Mouse (Mus musculus) liver, embryonic 12.5 days (tissue): ENCODE measurements around the gene Aadac. TPM values are rescaled to one million over a fixed set of nuclear protein-coding genes. Genes with fewer than 3 reads are reported as not detected.

ENCODE experiments used
- ATAC-seq: fragments of 200-750 bp; cut with Nextera tagmentation; 2 replicates; pipeline ENCODE4 v1.8.0; 2017; ENCODE audit warnings: moderate number of reproducible peaks, mild to moderate bottlenecking, moderate library complexity
- H3K27ac ChIP-seq: fragments of 300-500 bp; sonication (generic); 2 replicates; pipeline ENCODE4 v1.5.1; 2016; ENCODE audit warnings: mild to moderate bottlenecking
- H3K27me3 ChIP-seq: fragments of 300-500 bp; sonication (generic); replicated peaks from 2 replicates; pipeline ENCODE4 v1.6.1; 2016; ENCODE audit warnings: mild to moderate bottlenecking, moderate library complexity
- H3K36me3 ChIP-seq: fragments of 300-500 bp; sonication (generic); 2 replicates; pipeline ENCODE4 v1.6.1; 2016; ENCODE audit warnings: mild to moderate bottlenecking, moderate library complexity
- H3K4me1 ChIP-seq: fragments of 300-500 bp; sonication (generic); 2 replicates; pipeline ENCODE4 v1.6.1; 2016
- H3K4me2 ChIP-seq: fragments of 300-500 bp; sonication (generic); 2 replicates; pipeline ENCODE4 v1.6.1; 2016; ENCODE audit warnings: mild to moderate bottlenecking, moderate library complexity
- H3K4me3 ChIP-seq: fragments of 300-500 bp; sonication (generic); 2 replicates; pipeline ENCODE4 v1.5.1; 2016; ENCODE audit warnings: mild to moderate bottlenecking, moderate library complexity
- H3K9ac ChIP-seq: fragments of 300-500 bp; sonication (generic); 2 replicates; pipeline ENCODE4 v1.6.1; 2016; ENCODE audit warnings: mild to moderate bottlenecking, moderate library complexity
- H3K9me3 ChIP-seq: fragments of 300-500 bp; sonication (generic); replicated peaks from 2 replicates; pipeline ENCODE4 v1.6.1; 2016; ENCODE audit warnings: mild to moderate bottlenecking, moderate library complexity
- WGBS: fragments of 180-500 bp; shearing (Covaris S2); methylation state at CpG from one replicate; pipeline ENCODE4 v1.1.7; 2016; ENCODE audit not compliant: insufficient replicate concordance; 5-methylcytosine and 5-hydroxymethylcytosine counted together
- polyA plus RNA-seq: library from polyadenylated mRNA; unstranded; fragments of >200 nt; fragmentation: Nextera tagmentation; extraction: Ambion mirVana; gene quantifications from 2 replicates; pipeline ENCODE4 v1.2.1, GENCODE M21; 2016

The Aadac gene
- polyA plus RNA-seq, 1 experiment from 2014 or later: 85.9 TPM

DNA sequence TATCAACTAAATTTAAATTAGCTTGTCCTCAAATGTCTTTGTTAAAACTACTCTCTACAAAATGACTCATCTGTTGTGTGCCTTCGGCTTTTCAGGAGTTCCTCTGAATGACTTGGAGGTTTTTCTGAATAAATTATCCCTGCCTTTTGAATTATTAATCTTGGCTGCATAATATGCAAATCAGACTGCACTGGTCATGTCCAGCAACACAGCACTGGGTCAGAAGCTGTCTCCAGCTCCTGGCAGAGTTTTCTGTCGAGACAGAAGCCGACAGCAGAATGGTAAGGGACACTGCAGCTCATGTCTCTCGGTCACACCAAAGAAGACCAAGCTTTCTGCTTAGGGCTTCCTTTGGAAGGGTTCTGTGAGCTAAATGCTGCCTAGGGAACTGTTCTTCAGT is 56.1 kb downstream of the Aadac start, which contains the start of gene Sucnr1:
Gene Sucnr1 (plus strand): TSS at position 222 of the 400 bp plus-strand sequence.
- 32% methylated on average over 4 of the region's 4 CpGs for WGBS
- no peaks in the 10 kb centered on the region for H3K9me3 ChIP-seq

DNA sequence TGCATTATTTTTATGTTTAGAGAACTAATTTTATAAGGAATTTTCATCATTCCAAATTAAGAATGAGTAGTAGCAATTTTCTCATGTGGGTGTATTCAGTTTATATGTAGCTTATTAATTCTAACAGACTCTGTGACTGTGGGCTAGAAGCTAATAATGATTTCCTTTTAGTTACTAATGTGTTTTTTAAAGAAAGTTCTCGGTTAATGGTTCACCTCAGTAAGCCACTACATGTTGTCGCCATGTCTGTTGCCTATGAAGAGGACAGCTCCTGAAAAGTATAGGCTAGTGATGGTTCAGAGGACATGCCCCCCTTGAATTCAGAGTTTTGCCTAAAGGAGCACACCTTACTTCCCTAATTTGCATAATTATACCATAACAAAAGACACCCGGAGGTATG is 57.2 kb downstream of the Aadac start:
- H3K4me1 ChIP-seq: no peaks in the 10 kb centered on the region
- WGBS: 88% methylated on average over 3 of the region's 3 CpGs
- no peak for ATAC-seq
- no peak overlapping the region for H3K4me2 ChIP-seq
- H3K9me3 ChIP-seq: no peaks in the 10 kb centered on the region
- no peaks in the 10 kb centered on the region for H3K27me3 ChIP-seq
- no peak overlapping the region for H3K27ac ChIP-seq
- H3K4me3 ChIP-seq: no peak overlapping the region
- no peak overlapping the region for H3K9ac ChIP-seq
- no peaks in the 10 kb centered on the region for H3K36me3 ChIP-seq

More for the DNA sequence above, 56.1 kb downstream of the Aadac start, which contains the start of gene Sucnr1:
- no peaks in the 10 kb centered on the region for H3K4me1 ChIP-seq
- no peak within 1 kb of the TSS for H3K4me3 ChIP-seq
- no peaks in the 10 kb centered on the region for H3K36me3 ChIP-seq
- no peak within 1 kb of the TSS for H3K9ac ChIP-seq
- H3K27me3 ChIP-seq: no peaks in the 10 kb centered on the region
- no peak within 1 kb of the TSS for H3K27ac ChIP-seq
- no peak within 1 kb of the TSS for H3K4me2 ChIP-seq
- ATAC-seq: no peak

DNA sequence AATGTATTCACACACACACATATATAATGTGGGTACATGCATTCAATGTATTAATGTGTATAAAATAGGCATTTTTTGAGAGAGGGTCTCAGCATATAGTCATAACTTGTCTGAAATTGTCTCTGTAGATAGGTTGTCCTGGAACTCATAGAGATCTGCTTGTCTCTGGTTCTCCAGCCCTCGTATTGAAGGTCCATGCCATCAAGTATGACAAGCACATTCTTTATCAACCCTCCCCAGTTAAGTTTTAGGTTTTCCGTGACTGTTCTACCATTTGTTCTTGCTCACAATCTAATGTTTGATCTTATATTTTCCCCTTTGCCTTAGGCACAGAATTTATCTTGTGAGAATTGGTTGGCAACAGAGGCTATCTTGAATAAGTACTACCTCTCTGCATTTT is 60.2 kb downstream of the Aadac start:
- Histone ChIP-seq H3K27ac (no peak overlapping the region), H3K4me2 (no peak overlapping the region), H3K9me3 (no peaks in the 10 kb centered on the region), H3K36me3 (no peaks in the 10 kb centered on the region), H3K4me3 (no peak overlapping the region), H3K4me1 (no peaks in the 10 kb centered on the region), H3K27me3 (no peaks in the 10 kb centered on the region), H3K9ac (no peak overlapping the region)
- no peak for ATAC-seq
- 52% methylated on average over 2 of the region's 2 CpGs for WGBS

Other genes with a start within 250 kb of the Aadac start
- gene Gm8298, start 164.7 kb upstream of the Aadac start, polyA plus RNA-seq: not detected in 2 replicates
- not detected in 2 replicates for gene C130079G13Rik, start 100.5 kb upstream of the Aadac start, polyA plus RNA-seq
- not detected in 2 replicates for gene Aadacl2, start 19.0 kb upstream of the Aadac start, polyA plus RNA-seq
- not detected in 2 replicates for gene Sucnr1, start 56.2 kb downstream of the Aadac start, polyA plus RNA-seq